Mouse (Mus musculus) spleen, postnatal 10 days (tissue): Measurements from ENCODE around the gene Trim13.
A peak's percentile ranks its signal among the peaks of the same experiment; 100 is the strongest.
"Not testable (repeated sequence)": the region's sequence is repeated elsewhere in the genome, so short reads cannot be mapped to it uniquely, and the experiment has no call there.

Experiments used
- DNase-seq, 2 experiments: peaks; one replicate each; pipeline ENCODE4 v3.0.0; 2021 to 2022; ENCODE audit warnings: low spot score in 2 of 2

Trim13 gene

DNA sequence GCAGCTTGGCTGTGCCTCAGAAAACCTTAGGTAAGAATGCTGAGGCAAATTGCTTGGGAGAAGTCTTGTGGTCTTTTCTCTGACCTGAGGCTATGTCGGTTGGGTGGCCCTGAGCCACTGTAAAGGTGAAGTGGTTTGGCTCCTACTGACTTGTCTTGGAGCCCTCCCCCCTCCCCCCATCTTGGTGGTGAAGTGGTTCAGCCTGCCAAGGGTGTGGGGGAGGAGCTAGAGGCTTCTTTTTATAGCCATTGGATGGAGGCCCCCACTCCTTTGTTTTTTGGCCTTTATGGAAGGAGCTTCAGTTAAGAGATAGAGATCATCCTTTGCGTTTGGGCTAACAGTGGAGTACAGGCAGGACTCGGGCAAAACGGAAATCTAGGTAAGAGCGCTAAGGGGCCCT is at the start of gene Trim13:
Gene Trim13 (plus strand): TSS at position 280 of the 400 bp plus-strand sequence.
- DNase-seq, result no peak

DNA sequence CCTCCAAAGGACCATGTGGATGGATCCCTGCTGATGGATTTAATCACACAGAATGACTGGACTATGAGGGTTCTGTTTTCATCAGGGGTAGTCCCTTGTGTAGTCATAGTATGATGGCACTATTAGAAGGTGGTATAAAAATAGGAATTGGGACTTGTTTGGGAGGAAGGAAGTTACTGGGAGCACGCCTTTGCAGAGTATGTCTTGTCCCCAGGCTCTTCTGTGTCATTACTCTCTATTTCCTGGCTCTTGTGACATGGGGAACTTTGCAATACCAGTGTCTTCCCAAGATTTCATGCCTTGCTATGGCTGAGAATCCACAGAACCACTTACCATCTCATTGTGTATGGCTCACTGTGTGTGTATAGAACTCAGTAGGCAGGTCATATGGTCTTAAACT is 49.4 kb upstream of the Trim13 start:
- no peak for DNase-seq

DNA sequence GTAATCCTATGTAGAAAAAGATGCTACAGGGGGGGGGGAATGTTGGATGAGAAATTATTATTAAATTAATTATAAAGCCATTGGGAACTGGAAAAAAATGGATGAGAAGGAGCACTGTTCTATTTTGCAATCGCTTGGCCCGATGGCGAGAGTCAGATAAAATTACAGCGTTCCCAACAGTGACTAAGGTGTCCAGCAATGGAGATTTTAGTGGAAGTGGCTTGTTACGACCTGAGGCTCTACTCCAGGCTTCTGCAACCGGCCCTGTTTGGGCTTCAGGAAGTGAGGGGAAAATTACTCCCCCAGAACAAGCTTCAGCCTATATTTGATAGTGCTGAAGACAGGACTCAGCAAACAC is 42.1 kb upstream of the Trim13 start:
- DNase-seq, result no peak

DNA sequence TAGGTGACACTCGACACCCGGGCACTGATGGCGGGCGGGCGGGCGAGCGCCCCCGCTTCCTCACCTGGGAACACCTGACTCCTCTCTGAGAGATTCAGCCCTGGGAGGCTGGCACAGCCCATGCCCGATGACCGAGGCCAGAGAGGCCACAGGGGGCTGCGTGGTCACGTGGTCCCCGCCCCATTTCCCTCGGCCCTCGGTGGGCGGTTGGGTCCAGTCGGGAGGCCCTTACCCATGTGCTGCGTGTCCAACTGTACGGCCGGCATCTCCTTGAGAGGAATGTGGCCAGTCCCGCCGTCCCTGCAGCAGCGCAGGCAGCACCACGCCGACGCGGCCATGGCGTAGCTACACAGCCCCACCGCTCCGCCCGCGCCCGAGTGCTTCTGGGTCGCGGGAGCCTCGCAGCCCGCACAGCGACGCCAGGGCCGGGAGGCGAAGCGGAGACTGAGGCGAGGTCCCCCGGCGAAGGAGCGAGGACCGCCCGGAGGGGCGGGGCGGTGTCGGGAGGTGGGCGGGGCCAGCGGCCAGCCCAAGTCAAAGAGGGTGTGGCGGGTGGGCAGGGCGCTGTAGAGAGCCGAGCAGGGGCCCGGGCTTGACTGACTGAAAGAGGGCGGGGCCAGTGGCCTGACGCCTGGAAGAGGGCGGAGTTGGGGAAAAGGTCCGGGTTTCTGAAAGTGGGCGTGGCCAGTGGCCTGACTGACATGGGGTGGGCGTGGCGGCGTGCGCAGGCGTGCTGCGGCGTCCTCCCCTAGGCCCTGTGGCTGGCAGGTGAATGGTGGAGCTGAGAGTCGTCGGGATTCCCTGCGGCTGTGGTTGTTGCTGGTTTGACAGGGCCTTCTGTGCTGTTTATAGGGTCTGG is 41.5 kb upstream of the Trim13 start, which contains the start of gene Spryd7:
Gene Spryd7 (minus strand): TSS at position 598 of the 859 bp plus-strand sequence.
- DNase-seq, result peak; percentile 95 to 98

DNA sequence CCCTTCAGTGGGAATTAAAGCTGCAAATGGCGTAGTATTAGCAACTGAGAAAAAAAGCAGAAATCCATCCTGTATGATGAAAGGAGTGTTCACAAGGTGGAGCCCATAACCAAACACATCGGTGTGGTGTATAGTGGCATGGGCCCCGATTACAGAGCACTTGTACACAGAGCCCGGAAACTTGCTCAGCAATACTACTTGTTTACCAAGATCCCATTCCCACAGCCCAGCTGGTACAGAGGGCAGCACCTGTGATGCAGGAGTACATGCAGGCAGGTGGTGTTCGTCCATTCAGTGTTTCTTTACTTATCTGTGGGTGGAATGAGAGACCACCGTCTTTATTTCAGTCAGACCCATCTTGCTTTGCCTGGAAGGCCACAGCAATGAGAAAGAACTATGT is 39.1 kb upstream of the Trim13 start:
- no peak for DNase-seq

DNA sequence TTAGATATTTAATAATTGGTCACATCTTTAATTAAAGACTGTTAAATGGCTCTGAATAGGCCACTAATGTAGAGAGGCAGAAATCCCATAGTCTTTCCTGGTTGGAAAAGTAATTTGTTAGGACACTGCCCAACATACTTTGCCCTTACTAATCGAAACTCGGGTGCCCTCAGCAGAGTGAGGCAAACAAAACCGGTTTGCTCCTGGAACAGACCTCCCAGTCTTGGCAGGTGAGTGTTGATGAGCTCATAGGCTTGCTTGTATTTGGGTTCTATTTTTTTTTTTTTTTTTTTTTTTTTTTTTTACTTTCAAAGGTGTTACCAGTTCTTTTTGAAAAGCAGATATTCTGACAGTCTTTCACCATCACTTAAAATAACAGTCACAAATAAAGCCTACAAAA is 38.2 kb upstream of the Trim13 start:
- no peak for DNase-seq

DNA sequence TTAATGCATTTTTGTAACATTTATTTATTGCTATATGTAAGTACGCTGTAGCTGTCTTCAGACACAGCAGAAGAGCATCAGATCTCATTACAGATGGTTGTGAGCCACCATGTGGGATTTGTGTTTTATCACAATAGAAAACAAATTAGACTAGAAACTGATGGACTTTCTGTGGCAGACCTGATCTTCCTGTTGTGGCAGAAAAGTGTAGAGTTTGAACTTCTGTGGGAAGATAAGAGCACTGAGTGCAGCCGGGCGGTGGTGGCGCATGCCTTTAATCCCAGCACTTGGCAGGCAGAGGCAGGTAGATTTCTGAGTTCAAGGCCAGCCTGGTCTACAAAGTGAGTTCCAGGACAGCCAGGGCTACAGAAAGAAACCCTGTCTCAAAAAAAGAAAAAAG is 31.8 kb upstream of the Trim13 start:
- not testable (repeated sequence) for DNase-seq

DNA sequence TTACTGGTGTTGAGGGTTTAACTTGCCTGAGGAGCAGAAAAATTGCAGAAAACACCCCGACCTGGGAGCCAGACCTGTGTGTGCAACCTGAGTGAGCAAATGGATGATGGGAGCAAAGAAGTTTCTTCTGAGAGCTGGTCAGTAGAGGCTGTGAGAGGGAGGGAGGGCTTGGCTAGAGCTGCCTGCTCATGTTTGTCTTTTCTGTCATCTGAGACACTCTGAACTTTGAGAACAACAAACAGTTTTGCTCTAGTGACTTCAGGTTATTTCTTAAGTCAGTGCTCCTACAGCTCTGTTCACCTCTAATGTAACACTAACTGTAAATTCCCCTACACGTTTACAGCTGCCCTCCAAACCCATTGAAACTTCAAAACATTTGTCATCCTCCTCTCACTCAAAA is 28.7 kb upstream of the Trim13 start:
- no peak for DNase-seq

DNA sequence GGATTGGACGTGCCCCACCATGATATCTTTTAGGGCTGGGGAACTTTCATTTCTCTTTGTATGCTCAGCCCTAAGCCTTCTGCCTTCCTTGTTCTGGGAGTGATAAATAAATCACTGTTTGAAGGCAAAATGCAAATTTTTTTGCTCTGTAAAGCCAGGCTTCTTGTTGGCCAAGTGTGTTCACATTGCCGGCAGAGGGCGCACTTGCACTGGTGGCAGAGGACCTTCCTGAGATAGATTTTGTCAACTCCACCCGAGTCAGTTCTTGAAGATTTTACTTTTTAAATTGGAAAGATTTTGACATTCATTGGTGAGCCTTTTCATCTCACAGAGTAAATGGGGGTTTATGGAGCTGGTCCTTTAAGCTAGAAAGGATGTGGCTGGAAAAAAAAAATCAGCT is 26.7 kb upstream of the Trim13 start:
- DNase-seq, result peak; percentile 75 to 94

DNA sequence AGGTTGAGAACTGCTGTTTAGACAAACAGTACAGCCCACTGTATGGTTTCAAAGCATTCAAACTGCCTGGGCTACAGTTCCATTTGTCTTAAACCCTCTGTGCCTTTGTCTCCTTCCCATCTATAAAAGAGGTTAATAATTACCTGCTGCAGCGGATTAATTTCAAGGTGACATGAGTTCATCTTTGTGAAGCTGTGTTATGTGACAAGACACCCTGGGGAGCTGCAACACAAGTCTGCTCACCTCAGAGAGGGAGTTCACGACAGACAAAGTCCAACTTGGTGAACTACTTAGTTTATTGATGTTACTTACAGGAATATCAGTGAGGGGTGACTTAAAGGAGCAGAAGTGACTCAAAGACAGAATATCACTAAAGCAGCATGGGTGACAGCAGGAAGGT is 25.9 kb upstream of the Trim13 start:
- DNase-seq, result no peak

DNA sequence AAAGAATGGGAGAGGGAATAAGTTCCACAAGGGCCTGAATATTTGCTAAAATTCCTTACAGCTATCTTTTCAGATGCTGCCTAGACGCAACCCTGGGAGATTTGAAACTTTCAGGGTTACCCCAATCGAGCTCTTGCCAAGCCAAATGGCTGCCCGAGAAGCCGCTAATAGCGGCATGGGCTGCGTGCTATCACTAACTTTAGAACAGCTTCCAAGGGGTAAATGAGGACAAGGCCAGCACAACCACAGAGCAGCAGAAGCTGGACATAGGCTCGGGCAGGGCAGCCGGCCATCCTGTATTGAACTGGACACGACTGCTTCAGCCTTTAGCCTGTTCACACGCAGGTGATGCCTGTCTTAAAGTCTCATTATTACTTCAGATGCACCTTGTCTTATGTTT is 23.0 kb upstream of the Trim13 start:
- no peak for DNase-seq

DNA sequence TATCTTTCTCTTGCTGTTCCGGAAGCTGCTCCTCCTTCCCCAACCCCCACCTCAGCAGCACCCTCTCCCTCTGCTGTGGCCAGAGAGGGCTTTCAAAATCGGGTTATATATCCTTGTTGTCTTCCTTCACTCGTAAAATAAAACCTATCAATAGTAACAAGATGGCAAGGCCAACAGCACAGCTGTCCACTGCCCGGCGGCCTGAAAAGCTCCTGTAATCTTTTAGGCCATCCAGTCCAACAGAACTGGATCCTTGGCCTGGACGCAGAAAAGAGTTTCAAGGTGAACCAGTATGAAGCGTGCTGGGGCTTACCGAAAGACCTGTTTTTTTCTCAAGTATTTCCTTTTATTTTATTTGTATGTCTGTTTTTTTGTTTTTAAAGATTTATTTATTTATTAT is 22.1 kb upstream of the Trim13 start:
- DNase-seq, result no peak

DNA sequence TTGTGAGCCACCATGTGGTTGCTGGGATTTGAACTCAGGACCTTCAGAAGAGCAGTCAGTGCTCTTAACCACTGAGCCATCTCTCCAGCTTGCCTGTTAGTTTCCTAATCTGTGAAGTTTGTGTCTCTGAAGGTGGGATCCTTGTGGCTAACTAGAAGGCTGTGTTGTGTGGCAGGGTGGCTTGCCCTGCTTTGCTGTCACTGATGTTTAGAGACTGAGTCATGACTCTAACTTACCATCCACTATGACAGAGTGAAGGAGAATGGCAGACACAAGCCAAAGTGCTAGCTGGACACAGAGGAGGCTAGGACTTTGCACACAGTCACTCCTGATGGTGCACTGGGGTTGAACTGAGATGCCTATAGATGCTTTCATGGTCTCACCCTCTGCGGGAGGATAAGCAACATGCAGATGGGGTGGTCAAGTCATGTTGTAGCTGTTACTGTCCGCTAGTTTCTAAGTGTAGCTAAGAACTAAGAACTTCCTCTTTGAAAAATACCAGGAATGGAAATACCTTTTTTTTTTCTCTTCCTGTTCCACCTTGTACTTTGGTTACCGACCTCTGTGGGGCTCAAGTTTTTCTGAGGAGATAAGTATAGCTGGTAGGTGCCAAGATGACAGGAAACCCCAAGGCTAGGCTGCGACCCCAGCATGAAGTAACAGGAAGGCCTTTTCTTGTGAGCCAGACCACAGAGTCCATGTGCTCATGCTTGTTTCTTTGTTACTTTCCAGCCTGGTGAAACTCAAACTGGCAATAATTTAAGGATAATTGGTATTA is 8.6 kb upstream of the Trim13 start:
- no peak for DNase-seq

DNA sequence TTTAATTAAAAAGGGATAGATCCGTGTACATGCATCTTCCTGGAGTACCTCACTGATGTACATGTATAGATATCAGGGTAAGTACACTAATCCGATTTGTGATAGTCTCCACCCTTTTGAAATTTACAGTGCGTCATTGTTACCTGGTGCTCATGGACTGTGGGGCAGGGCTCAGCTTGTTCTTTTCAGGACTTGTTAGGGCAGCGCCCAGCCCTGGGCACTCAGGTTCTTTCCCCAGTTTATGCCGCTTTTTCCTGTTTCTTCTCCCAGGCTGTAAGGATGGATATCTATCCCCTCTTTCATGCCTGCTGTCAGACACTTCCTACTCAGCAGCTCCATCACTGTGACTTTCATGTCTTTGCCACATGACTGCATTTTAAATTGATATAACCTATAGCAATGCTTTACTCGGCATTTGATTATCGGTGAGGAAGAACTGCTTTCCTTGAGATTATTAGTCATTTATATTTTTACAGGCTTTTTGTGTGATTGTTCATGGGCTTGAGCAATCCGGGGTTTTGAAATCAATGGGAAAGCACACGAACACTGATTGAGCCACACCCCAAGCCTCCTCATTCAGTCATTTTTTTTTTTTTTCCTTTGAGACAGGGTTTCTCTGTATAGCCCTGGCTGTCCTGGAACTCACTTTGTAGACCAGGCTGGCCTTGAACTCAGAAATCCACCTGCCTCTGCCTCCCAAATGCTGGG is 1.2 kb upstream of the Trim13 start:
- DNase-seq, result no peak

DNA sequence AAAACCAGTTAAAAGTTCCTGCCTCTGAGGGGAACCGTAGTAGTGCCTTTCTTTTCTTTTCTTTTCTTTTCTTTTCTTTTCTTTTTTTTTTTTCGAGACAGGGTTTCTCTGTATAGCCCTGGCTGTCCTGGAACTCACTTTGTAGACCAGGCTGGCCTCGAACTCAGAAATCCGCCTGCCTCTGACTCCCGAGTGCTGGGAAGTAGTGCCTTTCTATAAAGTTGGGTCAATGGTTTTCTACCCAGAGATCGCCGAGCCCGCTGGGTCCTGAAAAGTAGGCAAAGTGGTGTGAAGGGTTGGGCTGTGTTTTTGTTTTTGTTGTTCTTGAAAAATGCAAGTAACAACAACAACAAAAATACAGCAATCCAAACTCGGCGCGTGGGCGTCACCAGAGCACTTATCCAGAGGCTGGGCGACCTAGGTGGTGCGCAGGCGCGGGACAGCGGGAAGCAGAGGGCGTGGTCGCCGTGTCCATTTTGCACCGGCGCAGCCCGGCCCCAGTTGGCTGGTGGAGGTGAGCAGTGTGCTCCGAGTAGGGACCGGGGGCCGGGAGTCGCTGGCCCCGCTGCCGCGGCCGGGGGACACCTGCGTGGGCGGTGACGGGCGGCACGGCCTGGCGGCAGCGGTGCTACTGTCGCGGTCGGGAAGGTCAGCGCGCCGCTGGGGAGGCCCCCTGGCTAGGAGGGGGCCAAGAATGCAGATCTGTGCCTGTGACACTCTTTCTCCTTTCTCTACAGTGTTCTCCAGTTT is 1.2 kb downstream of the Trim13 start:
- peak; percentile 88 to 95 for DNase-seq

DNA sequence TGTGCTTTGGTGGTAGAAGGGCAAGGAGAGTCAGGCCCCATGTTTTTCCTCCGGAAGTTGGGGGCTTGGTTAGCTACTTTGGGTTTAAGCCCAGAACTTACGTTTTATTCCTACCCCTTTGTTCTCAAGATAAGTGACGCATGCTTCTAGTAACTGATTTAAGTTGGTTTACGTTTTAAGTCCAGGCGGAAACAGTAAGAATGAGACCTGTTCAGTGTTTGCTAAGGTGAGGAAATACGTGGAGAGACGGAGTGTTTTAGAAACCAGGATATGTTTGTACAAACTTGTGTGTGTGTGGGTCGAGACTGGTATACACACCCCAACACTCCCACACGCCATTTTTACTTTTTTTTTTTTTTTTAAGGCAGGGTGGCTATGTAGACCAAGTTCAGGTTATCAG is 3.3 kb downstream of the Trim13 start:
- DNase-seq, result no peak

DNA sequence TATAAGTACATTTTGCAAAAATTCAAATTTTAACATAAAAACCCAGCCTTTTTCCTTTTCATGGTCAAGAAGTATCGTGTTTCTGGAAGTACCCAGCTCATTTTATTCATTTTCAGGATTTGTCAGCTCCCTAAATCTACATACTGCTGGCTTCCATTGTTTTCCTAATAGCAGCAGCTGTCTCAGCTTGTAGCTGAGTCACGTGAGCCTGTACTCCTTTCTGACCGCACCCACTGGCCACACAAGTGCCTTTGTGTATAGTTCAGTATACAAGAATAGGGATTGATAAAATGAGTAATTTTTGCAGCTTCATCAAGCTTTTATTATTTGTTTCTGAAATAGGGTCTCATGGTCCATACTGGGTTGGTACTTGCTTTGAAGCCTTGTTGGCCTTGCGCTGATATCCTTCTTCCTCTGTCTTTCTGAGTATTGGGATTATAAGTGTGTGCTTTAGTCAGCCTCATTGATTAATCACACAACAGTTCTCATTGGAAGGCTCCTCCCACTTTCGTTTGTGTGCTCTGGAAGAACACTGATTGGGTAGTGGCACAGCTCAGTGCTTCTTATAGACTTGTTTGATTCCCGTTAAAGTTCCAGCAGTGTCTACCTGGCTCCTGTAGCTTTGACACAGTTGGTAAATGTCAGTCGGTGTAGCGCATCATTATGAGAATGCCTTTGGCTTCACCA is 5.2 kb downstream of the Trim13 start:
- DNase-seq, result no peak

DNA sequence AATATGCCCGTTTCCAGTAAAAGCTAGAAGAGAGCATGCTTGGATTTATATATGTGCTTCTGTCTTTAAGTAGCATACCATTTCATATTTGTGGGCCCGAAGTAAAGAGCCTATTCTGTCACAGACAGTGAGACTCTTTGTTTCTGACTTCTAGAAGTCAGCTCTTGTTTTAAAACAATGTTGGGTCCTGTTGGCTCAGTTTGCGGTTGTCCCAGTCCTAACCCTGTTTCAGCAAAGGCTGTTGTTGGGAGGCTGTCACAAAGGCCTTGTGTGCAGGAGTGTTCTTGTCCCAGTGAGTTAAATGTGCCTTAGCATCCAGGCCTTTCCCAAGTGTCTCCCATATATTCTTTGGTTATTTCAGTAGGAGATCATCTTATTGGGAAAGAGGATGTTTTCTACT is 6.0 kb downstream of the Trim13 start:
- no peak for DNase-seq

DNA sequence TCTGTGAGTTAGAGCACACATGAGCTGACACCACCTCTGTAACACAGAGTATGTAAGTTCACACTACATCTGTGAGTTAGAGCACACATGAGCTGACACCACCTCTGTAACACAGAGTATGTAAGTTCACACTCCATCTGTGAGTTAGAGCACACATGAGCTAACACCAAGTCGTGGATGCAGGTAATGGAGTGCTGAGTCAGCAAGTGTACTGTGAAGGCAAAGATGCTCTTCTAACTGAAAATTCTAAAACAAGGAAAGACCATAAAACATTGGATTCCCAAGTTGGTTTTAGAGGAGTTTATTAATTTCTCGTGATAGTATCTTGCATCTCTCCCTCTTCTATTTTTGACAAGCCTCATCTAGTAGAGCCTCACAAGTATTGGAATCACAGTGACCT is 8.0 kb downstream of the Trim13 start:
- not testable (repeated sequence) for DNase-seq

DNA sequence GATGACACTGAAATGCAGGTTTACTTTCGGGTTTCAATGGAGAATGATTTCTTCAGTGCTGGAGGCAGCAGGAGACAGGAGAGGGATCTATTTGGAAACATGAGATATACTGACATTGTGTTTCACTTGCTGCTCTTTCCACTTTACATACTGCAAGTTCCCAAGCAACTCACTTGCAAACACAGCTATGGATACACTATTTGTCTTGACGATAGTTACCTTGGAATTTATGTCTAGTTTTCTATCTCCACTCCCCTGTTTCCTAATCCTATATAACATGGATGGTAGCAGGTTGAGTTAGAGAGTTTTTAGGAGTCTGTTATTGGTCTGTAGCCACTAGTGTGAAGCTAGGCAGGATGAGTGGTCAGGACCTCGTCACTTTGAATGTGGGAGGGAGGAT is 9.1 kb downstream of the Trim13 start, which contains the start of gene Kcnrg:
Gene Kcnrg (plus strand): TSS at position 301 of the 400 bp plus-strand sequence.
- DNase-seq, result no peak

DNA sequence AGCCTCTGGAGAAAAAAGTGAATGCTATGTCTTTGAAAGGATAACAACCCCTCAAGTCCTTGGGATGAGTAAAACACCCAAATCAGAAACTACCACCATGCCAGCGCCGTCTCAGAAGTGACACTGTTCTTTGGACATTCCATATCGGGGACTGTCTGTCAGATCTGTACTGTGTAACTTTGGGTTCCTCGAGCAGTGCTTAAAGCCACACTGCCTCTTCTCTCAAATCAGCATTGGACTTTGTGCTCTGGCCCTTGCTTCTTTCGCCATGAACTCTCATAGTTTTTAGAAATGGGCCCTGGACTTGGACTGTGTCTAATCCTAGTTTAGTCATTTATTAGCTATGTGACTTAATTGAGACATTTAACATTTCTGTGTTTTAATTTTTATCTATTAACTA is 13.7 kb downstream of the Trim13 start:
- no peak for DNase-seq
